Mouse (Mus musculus): ENCODE data around the gene Olfr922. TPM values are rescaled to one million over a fixed set of nuclear protein-coding genes. Genes with fewer than 3 reads are reported as not detected.

Gene Olfr922
- not detected in 2 replicates for polyA plus RNA-seq (2015; fragmentation: Nextera tagmentation; extraction: Ambion mirVana)

- Histone ChIP-seq H3K27me3 (no peaks in the 10 kb centered on the region), H3K4me3 (no peak within 1 kb of the TSS), H3K36me3 (no peaks in the 10 kb centered on the region), H3K9me3 (no peaks in the 10 kb centered on the region), H3K4me2 (no peak within 1 kb of the TSS), H3K27ac (replicated peaks) (no peak within 1 kb of the TSS), H3K4me1 (replicated peaks) (no peaks in the 10 kb centered on the region), H3K9ac (no peak within 1 kb of the TSS)
- ATAC-seq (ENCODE audit: low FRiP score, low read depth): no peak
- WGBS: 68% methylated on average over 2 of the region's 2 CpGs
Measured at GRCm38 (mm10) chr9:38814314-38814713, at the start of gene Olfr922. Gene Olfr922, plus strand, starts transcription at chr9:38814614.

GRCm38 (mm10) chr9:38772768-38773167 is 41.6 kb upstream of the Olfr922 start, which contains the start of gene Olfr921:
Gene Olfr921, plus strand, starts transcription at chr9:38773068.
- no peak within 1 kb of the TSS for H3K27ac ChIP-seq (replicated peaks)
- H3K27me3 ChIP-seq: no peaks in the 10 kb centered on the region
- no peak for ATAC-seq (ENCODE audit: low FRiP score, low read depth)
- H3K4me2 ChIP-seq: no peak within 1 kb of the TSS
- no peak within 1 kb of the TSS for H3K9ac ChIP-seq
- H3K36me3 ChIP-seq: no peaks in the 10 kb centered on the region
- H3K4me3 ChIP-seq: no peak within 1 kb of the TSS
- no peaks in the 10 kb centered on the region for H3K9me3 ChIP-seq
- no peaks in the 10 kb centered on the region for H3K4me1 ChIP-seq (replicated peaks)

- no peaks in the 10 kb centered on the region for H3K4me1 ChIP-seq (replicated peaks)
- no peak overlapping the region for H3K4me2 ChIP-seq
- H3K9me3 ChIP-seq: no peaks in the 10 kb centered on the region
- H3K9ac ChIP-seq: no peak overlapping the region
- H3K4me3 ChIP-seq: no peak overlapping the region
- no peak for ATAC-seq (ENCODE audit: low FRiP score, low read depth)
- H3K36me3 ChIP-seq: no peaks in the 10 kb centered on the region
- no peak overlapping the region for H3K27ac ChIP-seq (replicated peaks)
- WGBS: 93% methylated on average over 2 of the region's 2 CpGs
- no peaks in the 10 kb centered on the region for H3K27me3 ChIP-seq
Measured at GRCm38 (mm10) chr9:38792689-38793088, 21.7 kb upstream of the Olfr922 start.

- no peak for ATAC-seq (ENCODE audit: low FRiP score, low read depth)
- no peak overlapping the region for H3K27ac ChIP-seq (replicated peaks)
Measured at GRCm38 (mm10) chr9:38805696-38806095, 8.7 kb upstream of the Olfr922 start.

GRCm38 (mm10) chr9:38815458-38815986 is 1.1 kb downstream of the Olfr922 start:
- Histone ChIP-seq H3K4me1 (replicated peaks) (no peaks in the 10 kb centered on the region), H3K27ac (replicated peaks) (no peak overlapping the region), H3K9me3 (no peaks in the 10 kb centered on the region), H3K9ac (no peak overlapping the region), H3K4me2 (no peak overlapping the region), H3K36me3 (no peaks in the 10 kb centered on the region), H3K4me3 (no peak overlapping the region), H3K27me3 (no peaks in the 10 kb centered on the region)
- no peak for ATAC-seq (ENCODE audit: low FRiP score, low read depth)
- 95% methylated on average over 1 of the region's 1 CpGs for WGBS

More at GRCm38 (mm10) chr9:38805696-38806095, 8.7 kb upstream of the Olfr922 start:
- Histone ChIP-seq H3K4me1 (replicated peaks) (no peaks in the 10 kb centered on the region), H3K4me3 (no peak overlapping the region), H3K36me3 (no peaks in the 10 kb centered on the region), H3K27me3 (no peaks in the 10 kb centered on the region), H3K9me3 (no peaks in the 10 kb centered on the region), H3K4me2 (no peak overlapping the region), H3K9ac (no peak overlapping the region)

GRCm38 (mm10) chr9:38826245-38826644 is 11.8 kb downstream of the Olfr922 start, which contains the start of gene Olfr923:
Gene Olfr923, plus strand, starts transcription at chr9:38826545.
- 77% methylated on average over 1 of the region's 1 CpGs for WGBS
- H3K36me3 ChIP-seq: no peaks in the 10 kb centered on the region
- H3K9me3 ChIP-seq: no peaks in the 10 kb centered on the region
- H3K9ac ChIP-seq: no peak within 1 kb of the TSS
- no peak for ATAC-seq (ENCODE audit: low FRiP score, low read depth)
- no peak within 1 kb of the TSS for H3K27ac ChIP-seq (replicated peaks)
- H3K4me2 ChIP-seq: no peak within 1 kb of the TSS
- no peaks in the 10 kb centered on the region for H3K27me3 ChIP-seq
- no peaks in the 10 kb centered on the region for H3K4me1 ChIP-seq (replicated peaks)
- H3K4me3 ChIP-seq: no peak within 1 kb of the TSS

- Histone ChIP-seq H3K9ac (no peak overlapping the region), H3K27ac (replicated peaks) (no peak overlapping the region), H3K4me3 (no peak overlapping the region), H3K9me3 (no peaks in the 10 kb centered on the region), H3K4me2 (no peak overlapping the region), H3K4me1 (replicated peaks) (no peaks in the 10 kb centered on the region), H3K36me3 (no peaks in the 10 kb centered on the region), H3K27me3 (no peaks in the 10 kb centered on the region)
- ATAC-seq (ENCODE audit: low FRiP score, low read depth): no peak
- WGBS: 86% methylated on average over 2 of the region's 2 CpGs
Measured at GRCm38 (mm10) chr9:38833027-38833426, 18.6 kb downstream of the Olfr922 start.

- H3K9ac ChIP-seq: no peak within 1 kb of the TSS
- H3K4me2 ChIP-seq: no peak within 1 kb of the TSS
- no peak within 1 kb of the TSS for H3K4me3 ChIP-seq
- H3K27me3 ChIP-seq: no peaks in the 10 kb centered on the region
- H3K36me3 ChIP-seq: no peaks in the 10 kb centered on the region
- H3K4me1 ChIP-seq (replicated peaks): no peaks in the 10 kb centered on the region
- no peaks in the 10 kb centered on the region for H3K9me3 ChIP-seq
- no peak within 1 kb of the TSS for H3K27ac ChIP-seq (replicated peaks)
- ATAC-seq (ENCODE audit: low FRiP score, low read depth): no peak
- WGBS: 89% methylated on average over 1 of the region's 1 CpGs
Measured at GRCm38 (mm10) chr9:38844149-38844548, 29.7 kb downstream of the Olfr922 start, which contains the start of gene Olfr924. Gene Olfr924, plus strand, starts transcription at chr9:38844449.

- no peaks in the 10 kb centered on the region for H3K36me3 ChIP-seq
- no peak within 1 kb of the TSS for H3K9ac ChIP-seq
- no peak for ATAC-seq (ENCODE audit: low FRiP score, low read depth)
- no peak within 1 kb of the TSS for H3K27ac ChIP-seq (replicated peaks)
- H3K4me2 ChIP-seq: no peak within 1 kb of the TSS
- H3K27me3 ChIP-seq: no peaks in the 10 kb centered on the region
- no peaks in the 10 kb centered on the region for H3K4me1 ChIP-seq (replicated peaks)
- no peak within 1 kb of the TSS for H3K4me3 ChIP-seq
- no peaks in the 10 kb centered on the region for H3K9me3 ChIP-seq
Measured at GRCm38 (mm10) chr9:38854760-38855159, 40.3 kb downstream of the Olfr922 start, which contains the start of gene Olfr26. Gene Olfr26, plus strand, starts transcription at chr9:38855060.

Other genes with a start within 250 kb of the Olfr922 start
- not detected in 2 replicates for gene Olfr912, start 234.4 kb upstream of the Olfr922 start, polyA plus RNA-seq (2015; fragmentation: Nextera tagmentation; extraction: Ambion mirVana)
- not detected in 2 replicates for gene Olfr913, start 221.9 kb upstream of the Olfr922 start, polyA plus RNA-seq (2015; fragmentation: Nextera tagmentation; extraction: Ambion mirVana)
- gene Olfr914, start 209.5 kb upstream of the Olfr922 start, polyA plus RNA-seq (2015; fragmentation: Nextera tagmentation; extraction: Ambion mirVana): not detected in 2 replicates
- not detected in 2 replicates for gene Olfr916, start 154.7 kb upstream of the Olfr922 start, polyA plus RNA-seq (2015; fragmentation: Nextera tagmentation; extraction: Ambion mirVana)
- not detected in 2 replicates for gene Olfr917, start 148.8 kb upstream of the Olfr922 start, polyA plus RNA-seq (2015; fragmentation: Nextera tagmentation; extraction: Ambion mirVana)
- not detected in 2 replicates for gene Olfr918, start 140.0 kb upstream of the Olfr922 start, polyA plus RNA-seq (2015; fragmentation: Nextera tagmentation; extraction: Ambion mirVana)
- gene Olfr919, start 110.9 kb upstream of the Olfr922 start, polyA plus RNA-seq (2015; fragmentation: Nextera tagmentation; extraction: Ambion mirVana): not detected in 2 replicates
- 8.5 and 9.1 TPM in 2 replicates for gene Vwa5a, start 96.3 kb upstream of the Olfr922 start, polyA plus RNA-seq (2015; fragmentation: Nextera tagmentation; extraction: Ambion mirVana)
- gene Olfr920, start 62.3 kb upstream of the Olfr922 start, polyA plus RNA-seq (2015; fragmentation: Nextera tagmentation; extraction: Ambion mirVana): not detected in 2 replicates
- not detected in 2 replicates for gene Olfr921, start 41.5 kb upstream of the Olfr922 start, polyA plus RNA-seq (2015; fragmentation: Nextera tagmentation; extraction: Ambion mirVana)
- gene Olfr923, start 11.9 kb downstream of the Olfr922 start, polyA plus RNA-seq (2015; fragmentation: Nextera tagmentation; extraction: Ambion mirVana): not detected in 2 replicates
- not detected in 2 replicates for gene Olfr924, start 29.8 kb downstream of the Olfr922 start, polyA plus RNA-seq (2015; fragmentation: Nextera tagmentation; extraction: Ambion mirVana)
- not detected in 2 replicates for gene Olfr26, start 40.4 kb downstream of the Olfr922 start, polyA plus RNA-seq (2015; fragmentation: Nextera tagmentation; extraction: Ambion mirVana)
- not detected in 2 replicates for gene Olfr926, start 62.5 kb downstream of the Olfr922 start, polyA plus RNA-seq (2015; fragmentation: Nextera tagmentation; extraction: Ambion mirVana)
- not detected in 2 replicates for gene Olfr930, start 115.2 kb downstream of the Olfr922 start, polyA plus RNA-seq (2015; fragmentation: Nextera tagmentation; extraction: Ambion mirVana)
- not detected in 2 replicates for gene Olfr933, start 157.7 kb downstream of the Olfr922 start, polyA plus RNA-seq (2015; fragmentation: Nextera tagmentation; extraction: Ambion mirVana)
- not detected in 2 replicates for gene Olfr934, start 173.7 kb downstream of the Olfr922 start, polyA plus RNA-seq (2015; fragmentation: Nextera tagmentation; extraction: Ambion mirVana)
- gene Olfr935, start 185.1 kb downstream of the Olfr922 start, polyA plus RNA-seq (2015; fragmentation: Nextera tagmentation; extraction: Ambion mirVana): not detected in 2 replicates
- gene Olfr146, start 208.8 kb downstream of the Olfr922 start, polyA plus RNA-seq (2015; fragmentation: Nextera tagmentation; extraction: Ambion mirVana): not detected in 2 replicates